Mouse (Mus musculus) E14TG2a.4 (cell line): ENCODE data around the gene Got1.

ENCODE experiments used
- CTCF ChIP-seq: conservative IDR thresholded peaks from 2 replicates; pipeline ENCODE4 v1.5.1; 2014; ENCODE audit warnings: low read length
- NANOG ChIP-seq: IDR thresholded peaks from 2 replicates; pipeline ENCODE4 v1.6.1; 2014; ENCODE audit warnings: borderline replicate concordance, low read length, mixed read lengths
- POU5F1 ChIP-seq: IDR thresholded peaks from 2 replicates; pipeline ENCODE4 v1.6.1; 2014; ENCODE audit warnings: low read length, borderline replicate concordance

DNA sequence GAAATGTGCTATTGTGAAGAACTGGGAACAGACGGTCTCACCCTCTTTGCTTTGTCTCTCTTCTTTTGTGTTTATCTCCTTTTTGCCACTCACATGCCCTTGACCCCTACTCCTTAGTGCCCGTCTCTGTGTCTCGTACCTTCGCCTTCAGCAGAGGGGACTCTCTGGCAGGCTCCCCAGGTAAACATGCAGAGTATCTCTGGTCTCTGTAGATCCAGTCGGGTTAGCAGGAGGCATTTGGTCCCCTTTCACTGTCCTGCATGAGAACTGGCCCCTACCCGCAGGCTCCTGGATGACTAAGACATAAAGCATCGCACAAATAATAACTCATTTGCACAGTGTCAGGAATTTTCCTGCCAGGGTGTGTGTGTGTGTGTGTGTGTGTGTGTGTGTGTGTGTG is 48.3 kb downstream of the Got1 start:
- TF ChIP-seq CTCF (no peak), POU5F1 (no peak), NANOG (no peak)
